Mouse (Mus musculus) CH12.LX (cell line): ENCODE results near the gene Kcnj4.

ENCODE experiments used
- CTCF ChIP-seq, 2 experiments: IDR thresholded peaks in 1 of 2; conservative IDR thresholded peaks in 1 of 2; 2 replicates each; pipeline ENCODE4 v1.5.1; 2011 to 2012; ENCODE audit warnings: low read depth in 2 of 2, low read length in 2 of 2, improper control_type of control experiment in 1 of 2, inconsistent platforms in 1 of 2, mild to moderate bottlenecking in 1 of 2, moderate library complexity in 1 of 2
- GABPA ChIP-seq: IDR thresholded peaks from 2 replicates; pipeline ENCODE4 v1.6.1; 2012; ENCODE audit warnings: low read depth, low read length, improper control_type of control experiment, inconsistent platforms; ENCODE audit not compliant: insufficient replicate concordance
- NELFE ChIP-seq: IDR thresholded peaks from 2 replicates; pipeline ENCODE4 v1.6.1; 2011; ENCODE audit warnings: low read depth, low read length, improper control_type of control experiment
- NRF1 ChIP-seq: IDR thresholded peaks from 2 replicates; pipeline ENCODE4 v1.6.1; 2014; ENCODE audit warnings: low read depth, mild to moderate bottlenecking, inconsistent platforms, low read length, improper control_type of control experiment, moderate library complexity
- POLR2A ChIP-seq: IDR thresholded peaks from 2 replicates; pipeline ENCODE4 v1.6.1; 2011; ENCODE audit warnings: low read depth, mild to moderate bottlenecking, improper control_type of control experiment, low read length
- POLR2AphosphoS2 ChIP-seq: IDR thresholded peaks from 2 replicates; pipeline ENCODE4 v1.6.1; 2011; ENCODE audit warnings: low read depth, low read length, improper control_type of control experiment
- RAD21 ChIP-seq: IDR thresholded peaks from 2 replicates; pipeline ENCODE4 v1.6.1; 2011; ENCODE audit warnings: low read depth, mild to moderate bottlenecking, low read length, improper control_type of control experiment, moderate library complexity
- RCOR1 ChIP-seq: conservative IDR thresholded peaks from 2 replicates; pipeline ENCODE4 v1.6.1; 2012; ENCODE audit warnings: low read depth, mild to moderate bottlenecking, inconsistent platforms, low read length, improper control_type of control experiment
- TCF12 ChIP-seq: IDR thresholded peaks from 2 replicates; pipeline ENCODE4 v1.6.1; 2014; ENCODE audit warnings: low read depth, mild to moderate bottlenecking, inconsistent platforms, low read length, improper control_type of control experiment
- USF2 ChIP-seq: conservative IDR thresholded peaks from 2 replicates; pipeline ENCODE4 v1.6.1; 2011; ENCODE audit warnings: low read depth, low read length, improper control_type of control experiment
- ZNF384 ChIP-seq: IDR thresholded peaks from 2 replicates; pipeline ENCODE4 v1.6.1; 2012; ENCODE audit warnings: low read depth, low read length, improper control_type of control experiment, inconsistent platforms

DNA sequence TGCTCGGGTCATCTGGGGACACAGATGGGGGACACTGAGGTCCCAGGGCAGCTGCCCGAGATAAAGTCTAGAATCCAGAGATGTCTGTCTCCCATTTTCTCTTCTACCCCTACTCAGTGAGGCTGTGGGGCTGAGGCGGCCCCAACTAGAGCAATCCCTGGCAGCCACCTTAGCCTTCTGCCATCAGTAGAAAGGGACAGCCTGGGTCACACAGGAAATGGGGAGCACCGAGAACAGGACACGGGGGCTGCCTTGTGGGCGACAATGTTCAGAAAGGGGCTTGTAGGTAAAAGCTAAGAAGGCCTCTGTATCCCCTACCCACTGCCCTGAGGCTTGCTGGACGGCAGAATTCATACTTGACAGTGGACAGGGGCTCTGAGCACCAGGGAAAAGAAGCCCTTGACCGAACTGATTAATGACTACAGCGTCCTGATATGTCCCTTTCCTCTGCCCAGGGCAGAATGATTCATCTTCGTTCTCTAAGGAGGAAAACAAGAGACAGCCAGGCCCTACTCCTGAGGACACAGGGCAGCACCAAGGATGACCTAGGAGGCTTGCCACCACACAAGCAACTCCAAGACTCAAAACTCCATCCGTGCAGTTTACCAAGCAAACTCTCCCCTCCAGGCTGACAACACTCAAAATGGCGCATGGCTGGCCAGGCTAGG, 67.4 kb downstream of the Kcnj4 start:
- TF ChIP-seq USF2 (no peak), RCOR1 (no peak), POLR2A (no peak), CTCF (conservative IDR thresholded peaks at IDR 0.05 in 1 of 2, IDR thresholded peaks at IDR 0.05 in 1 of 2; ENCODE audit: low read depth in 2 of 2, low read length in 2 of 2) (no peak), NELFE (no peak), NRF1 (no peak), POLR2AphosphoS2 (no peak), ZNF384 (no peak), GABPA (no peak), TCF12 (no peak), RAD21 (no peak)
